Mouse (Mus musculus) megakaryocyte, embryonic 14.5 days (primary cell): ENCODE measurements around the gene Tubb5.

Source experiments
- FLI1 ChIP-seq: IDR thresholded peaks from 2 replicates; pipeline ENCODE4 v1.6.1; 2012; ENCODE audit warnings: low read length, inconsistent platforms, mixed read lengths
- GATA1 ChIP-seq: IDR thresholded peaks from 3 replicates; pipeline ENCODE4 v1.6.1; 2012; ENCODE audit warnings: mixed read lengths, low read length, inconsistent platforms, borderline replicate concordance

GRCm38 (mm10) chr17:35788025-35788424 lies 50.1 kb downstream of the Tubb5 start:
- TF ChIP-seq GATA1 = no peak
- TF ChIP-seq FLI1 = no peak
